Mouse (Mus musculus): Measurements from ENCODE around the gene 1700007K13Rik.
"Not testable (repeated sequence)": the region's sequence is repeated elsewhere in the genome, so short reads cannot be mapped to it uniquely, and the experiment has no call there.

Gene 1700007K13Rik

DNA sequence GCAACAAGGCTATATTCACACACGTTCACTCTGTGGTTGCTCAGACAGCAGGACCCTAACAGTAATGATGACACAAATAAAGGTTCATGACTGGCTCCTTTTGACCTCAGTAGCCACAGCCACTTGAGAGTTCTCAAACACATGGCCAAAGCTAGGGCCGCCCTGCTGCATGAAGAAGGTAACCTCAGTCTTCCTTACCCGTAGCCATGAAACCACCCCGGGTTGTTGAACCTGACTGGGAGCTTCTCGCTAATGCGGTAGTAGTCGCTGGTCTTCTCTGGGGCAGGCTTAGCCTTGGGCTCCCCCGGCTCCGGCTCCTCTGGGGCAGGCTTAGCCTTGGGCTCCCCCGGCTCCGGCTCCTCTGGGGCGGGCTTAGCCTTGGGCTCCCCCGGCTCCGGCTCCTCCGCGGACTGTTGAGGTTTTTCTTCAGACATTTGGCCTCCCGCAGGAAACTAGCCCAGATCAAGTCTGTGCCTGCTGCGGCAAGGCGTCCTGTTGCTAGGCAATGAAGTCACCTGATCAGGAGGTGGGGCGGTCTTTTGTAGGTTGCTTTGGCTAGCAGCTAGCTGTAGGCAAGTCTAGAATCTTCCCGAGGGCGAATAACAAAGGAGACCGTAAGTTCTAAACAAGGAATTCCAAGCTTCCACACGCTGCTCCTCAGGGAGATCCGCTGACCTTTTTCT is at the start of gene 1700007K13Rik:
1700007K13Rik (minus strand) TSS at position 497 of the 683 bp plus-strand sequence.
- peak; percentile 53 for DNase-seq (ENCODE audit: low spot score)

DNA sequence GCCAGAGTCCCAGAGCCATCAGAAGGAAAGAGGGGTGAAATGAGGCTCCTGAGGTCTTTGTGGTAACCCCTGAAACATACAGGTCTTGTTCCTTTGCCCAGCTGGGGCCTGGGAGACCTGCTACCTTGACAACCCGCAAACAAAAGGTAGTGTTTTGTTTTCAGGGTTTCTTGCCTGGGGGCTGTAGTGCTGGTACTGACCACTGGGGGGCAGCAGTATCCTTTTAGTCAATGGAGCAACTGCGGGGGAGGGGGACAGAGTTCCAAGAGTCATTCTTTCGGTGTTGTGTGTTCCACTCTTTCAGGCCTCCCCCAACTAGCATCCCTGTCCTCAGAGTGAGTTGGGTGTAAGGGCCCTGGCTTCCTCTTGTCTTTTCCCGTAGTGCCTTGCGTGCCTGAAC is 48.4 kb upstream of the 1700007K13Rik start:
- DNase-seq (ENCODE audit: low spot score), result peak; percentile 87

- DNase-seq (ENCODE audit: low spot score), result no peak
Measured at GRCm38 (mm10) chr2:28513431-28514370, 47.6 kb upstream of the 1700007K13Rik start.

- DNase-seq (ENCODE audit: low spot score), result peak; percentile 48
Measured at GRCm38 (mm10) chr2:28512798-28513401, 46.8 kb upstream of the 1700007K13Rik start, which contains the start of gene Ralgds. Gene Ralgds (plus strand): TSS chr2:28513125.

- not testable (repeated sequence) for DNase-seq (ENCODE audit: low spot score)
Measured at GRCm38 (mm10) chr2:28511600-28511999, 45.5 kb upstream of the 1700007K13Rik start.

- no peak for DNase-seq (ENCODE audit: low spot score)
Measured at GRCm38 (mm10) chr2:28506291-28506690, 40.2 kb upstream of the 1700007K13Rik start.

DNA sequence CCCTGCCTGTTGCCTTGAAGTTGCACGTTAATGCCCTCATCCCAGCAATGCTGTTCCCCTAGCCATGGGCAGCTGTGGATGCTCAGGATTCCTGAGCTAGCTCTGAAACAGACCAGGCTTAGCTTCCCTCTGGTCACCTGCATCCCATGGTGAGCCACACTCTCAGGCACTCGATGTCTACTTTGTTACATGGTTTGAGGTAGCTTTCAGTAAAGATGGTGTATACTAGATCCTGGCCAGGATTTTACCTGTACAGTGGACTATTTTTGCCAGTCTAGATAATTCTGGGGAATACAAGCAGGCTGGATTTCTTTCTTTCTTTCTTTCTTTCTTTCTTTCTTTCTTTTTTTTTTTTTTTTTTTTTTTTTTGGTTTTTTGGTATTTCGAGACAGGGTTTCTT is 39.7 kb upstream of the 1700007K13Rik start, which contains the start of gene Gm10134:
Gm10134 (plus strand) TSS at position 301 of the 400 bp plus-strand sequence.
- no peak for DNase-seq (ENCODE audit: low spot score)

- DNase-seq (ENCODE audit: low spot score), result no peak
Measured at GRCm38 (mm10) chr2:28504676-28505075, 38.5 kb upstream of the 1700007K13Rik start.

DNA sequence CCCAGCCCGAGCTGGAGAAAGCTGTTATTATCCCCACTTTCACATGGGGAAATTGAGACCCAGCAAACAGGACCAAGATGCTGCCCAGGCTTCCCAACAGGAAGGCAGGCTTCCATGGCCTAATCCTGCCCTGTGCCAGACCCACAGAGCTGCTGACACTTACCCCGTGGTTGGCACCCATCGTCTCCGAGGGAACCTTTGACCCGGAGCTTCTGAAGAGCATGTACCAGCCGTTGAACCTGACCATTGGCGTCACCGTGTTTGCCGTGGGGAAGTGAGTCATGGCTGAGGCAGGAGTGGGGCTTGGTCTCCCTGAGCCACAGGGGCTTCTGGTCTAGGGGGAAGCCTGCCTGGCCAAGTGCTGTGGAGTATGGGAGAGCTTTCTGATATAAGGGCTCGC is 36.9 kb upstream of the 1700007K13Rik start:
- DNase-seq (ENCODE audit: low spot score), result no peak

- no peak for DNase-seq (ENCODE audit: low spot score)
Measured at GRCm38 (mm10) chr2:28498431-28498830, 32.3 kb upstream of the 1700007K13Rik start.

DNA sequence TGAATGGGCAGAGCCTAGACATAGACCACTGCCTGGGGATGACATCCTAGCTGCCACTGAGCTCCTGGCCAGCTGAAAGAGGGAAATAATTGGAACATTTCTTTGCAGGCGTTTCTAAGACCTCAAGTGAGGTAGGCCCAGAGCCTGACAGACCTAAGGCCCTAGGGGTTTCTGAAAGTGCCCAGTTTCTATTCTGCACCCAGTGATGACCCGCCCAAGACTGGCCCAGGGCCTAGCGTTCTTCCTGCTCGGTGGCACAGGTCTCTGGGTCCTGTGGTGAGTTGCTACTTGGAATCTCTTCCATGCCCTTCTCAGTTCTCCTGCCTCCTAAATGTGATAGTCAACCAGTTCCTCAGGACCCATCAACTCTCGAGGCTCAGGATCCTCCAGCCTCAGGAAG is 31.4 kb upstream of the 1700007K13Rik start:
- no peak for DNase-seq (ENCODE audit: low spot score)

GRCm38 (mm10) chr2:28496671-28497070 is 30.5 kb upstream of the 1700007K13Rik start, which contains the start of gene Gbgt1:
Gene Gbgt1 (plus strand): TSS chr2:28496891.
- DNase-seq (ENCODE audit: low spot score), result no peak

DNA sequence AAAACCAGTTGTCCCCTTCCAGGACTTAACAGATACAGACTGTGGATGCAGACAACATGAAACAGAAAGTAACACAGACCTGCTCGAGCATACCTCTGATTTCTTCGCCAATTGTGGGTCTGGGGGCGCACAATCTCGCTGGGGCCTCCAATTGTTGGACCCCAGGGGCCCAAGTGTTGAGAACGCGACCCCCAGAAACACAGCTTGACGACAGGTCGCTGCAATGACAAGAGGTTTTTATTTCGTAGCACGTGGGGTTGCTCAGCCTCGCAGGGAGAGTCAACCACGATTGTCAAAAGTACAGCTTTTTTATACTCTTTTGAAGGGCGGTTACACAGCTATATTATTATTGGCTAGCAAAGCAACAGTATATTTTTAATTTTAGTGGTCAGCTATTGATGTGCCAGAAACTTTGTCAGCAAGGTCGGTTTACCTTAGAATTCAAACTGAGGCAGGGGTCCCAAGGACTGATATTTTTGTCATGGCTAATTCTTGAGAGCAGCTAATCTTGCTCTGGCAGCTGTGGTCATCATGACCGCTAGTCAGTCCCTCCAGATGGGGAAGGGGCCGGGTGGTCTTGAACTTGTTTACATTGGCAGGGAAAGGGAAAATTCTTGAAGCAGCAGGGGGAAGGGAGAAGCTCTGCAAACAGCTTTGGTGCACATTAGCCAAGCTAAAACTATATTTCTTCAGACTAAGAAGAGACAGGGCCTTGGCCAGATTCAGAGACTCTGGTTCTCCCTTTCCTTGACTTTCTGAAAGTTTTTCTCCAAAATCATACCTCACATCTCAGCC is 29.9 kb upstream of the 1700007K13Rik start:
- DNase-seq (ENCODE audit: low spot score), result no peak

DNA sequence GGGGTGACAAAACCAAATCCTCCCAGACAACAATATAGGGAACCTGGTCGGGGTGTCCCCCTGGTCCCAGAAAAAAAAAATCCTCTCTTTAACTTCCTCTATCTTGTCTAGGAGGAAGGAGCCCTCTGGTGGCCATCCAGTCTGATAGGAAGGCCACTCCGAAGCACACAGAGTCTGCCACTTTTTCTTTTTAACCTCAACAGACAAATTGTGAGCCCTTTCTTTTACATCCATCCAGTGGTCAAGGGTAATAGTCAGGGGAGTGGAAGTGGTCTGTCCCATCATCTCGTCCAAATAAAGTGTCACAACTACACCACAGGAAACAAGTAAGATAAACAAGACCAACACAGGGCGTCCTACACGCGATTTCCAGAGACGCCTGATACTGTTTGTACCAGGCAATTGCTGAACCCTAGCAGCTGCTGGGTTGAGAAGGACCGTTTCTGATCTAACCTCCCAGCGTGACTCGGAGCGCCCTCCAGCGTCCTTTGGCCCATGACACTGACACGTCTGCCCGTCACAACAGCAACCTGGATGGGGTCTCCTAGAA is 29.1 kb upstream of the 1700007K13Rik start:
- no peak for DNase-seq (ENCODE audit: low spot score)

GRCm38 (mm10) chr2:28494521-28494920 is 28.4 kb upstream of the 1700007K13Rik start:
- no peak for DNase-seq (ENCODE audit: low spot score)

- DNase-seq (ENCODE audit: low spot score), result no peak
Measured at GRCm38 (mm10) chr2:28483861-28484260, 17.7 kb upstream of the 1700007K13Rik start.

DNA sequence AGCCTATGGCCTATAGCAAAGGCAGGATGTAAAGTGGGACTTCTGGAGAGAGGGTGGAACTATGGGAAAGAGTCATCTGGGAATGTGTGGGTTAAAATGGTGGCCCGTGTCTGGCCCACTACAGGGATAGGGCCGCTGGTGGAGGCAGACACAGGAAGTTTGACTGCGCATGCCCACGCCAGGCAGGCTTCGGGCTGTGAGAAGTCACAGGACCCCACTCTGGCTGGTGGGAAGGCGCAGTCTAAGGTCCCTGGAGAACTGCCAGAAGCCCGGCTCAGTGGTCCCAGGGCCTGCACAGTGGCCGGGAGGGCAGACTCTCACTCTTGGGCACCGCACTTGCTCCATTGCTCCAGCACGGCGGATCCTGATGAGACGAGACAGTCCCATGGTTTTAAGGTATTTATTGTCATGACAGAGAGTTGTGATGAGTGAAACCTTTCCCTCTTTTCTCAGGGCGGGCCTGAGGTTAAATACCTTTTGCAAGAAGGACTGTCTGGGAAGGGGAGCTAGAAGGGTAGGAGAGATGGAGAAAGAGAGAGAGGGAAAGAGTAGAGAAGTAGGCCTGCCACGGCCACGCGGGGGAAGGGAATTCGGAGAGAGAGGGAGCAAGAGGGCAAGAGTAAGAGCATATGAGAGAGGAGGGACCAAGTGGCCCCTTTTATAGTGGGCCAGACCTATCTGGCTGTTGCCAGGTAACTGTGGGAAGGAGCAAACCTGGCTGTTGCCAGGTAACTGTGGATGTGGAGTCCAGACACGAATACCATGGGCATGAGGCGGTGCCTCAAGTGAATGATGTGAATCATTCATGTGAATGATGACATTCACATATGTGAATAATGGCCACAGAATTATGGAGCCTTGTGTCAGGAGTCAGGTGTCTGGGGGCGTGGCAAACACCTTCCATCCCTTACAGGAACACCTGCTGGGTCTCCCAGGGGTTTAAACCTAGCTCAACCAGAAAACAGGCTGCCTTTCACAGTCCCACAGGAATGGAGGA is 13.4 kb upstream of the 1700007K13Rik start:
- no peak for DNase-seq (ENCODE audit: low spot score)

GRCm38 (mm10) chr2:28477993-28478392 is 11.9 kb upstream of the 1700007K13Rik start:
- DNase-seq (ENCODE audit: low spot score), result not testable (repeated sequence)

- DNase-seq (ENCODE audit: low spot score), result not testable (repeated sequence)
Measured at GRCm38 (mm10) chr2:28472011-28472410, 5.9 kb upstream of the 1700007K13Rik start.

- DNase-seq (ENCODE audit: low spot score), result no peak
Measured at GRCm38 (mm10) chr2:28470591-28470990, 4.5 kb upstream of the 1700007K13Rik start.

All from ovary, postnatal 14 days (tissue).